Mouse (Mus musculus): ENCODE data around the gene Tmcc1.

GRCm38 (mm10) chr6:116006731-116007130 is 186.6 kb downstream of the Tmcc1 start:
- TF ChIP-seq POLR2A (IDR thresholded peaks at IDR 0.05; ENCODE audit: insufficient read length, low read depth) (no peak), E2F4 (IDR thresholded peaks at IDR 0.05; ENCODE audit: insufficient read depth) (no peak), POLR2AphosphoS2 (IDR thresholded peaks at IDR 0.05; ENCODE audit: insufficient read length, low read depth) (no peak), USF1 (IDR thresholded peaks at IDR 0.05; ENCODE audit: low read depth) (no peak), TCF12 (IDR thresholded peaks at IDR 0.05; ENCODE audit: insufficient read depth, poor library complexity, severe bottlenecking) (no peak), REST (IDR thresholded peaks at IDR 0.05; ENCODE audit: insufficient read depth, insufficient read length) (no peak), TCF3 (IDR thresholded peaks at IDR 0.05; ENCODE audit: insufficient read length, low read depth) (no peak), CEBPB (IDR thresholded peaks at IDR 0.05; ENCODE audit: insufficient read depth, poor library complexity, severe bottlenecking) (no peak), MAX (IDR thresholded peaks at IDR 0.05; ENCODE audit: low read depth) (no peak)
